ENCODE assay signal across 16 mouse cellular contexts in the genomic region with DNA sequence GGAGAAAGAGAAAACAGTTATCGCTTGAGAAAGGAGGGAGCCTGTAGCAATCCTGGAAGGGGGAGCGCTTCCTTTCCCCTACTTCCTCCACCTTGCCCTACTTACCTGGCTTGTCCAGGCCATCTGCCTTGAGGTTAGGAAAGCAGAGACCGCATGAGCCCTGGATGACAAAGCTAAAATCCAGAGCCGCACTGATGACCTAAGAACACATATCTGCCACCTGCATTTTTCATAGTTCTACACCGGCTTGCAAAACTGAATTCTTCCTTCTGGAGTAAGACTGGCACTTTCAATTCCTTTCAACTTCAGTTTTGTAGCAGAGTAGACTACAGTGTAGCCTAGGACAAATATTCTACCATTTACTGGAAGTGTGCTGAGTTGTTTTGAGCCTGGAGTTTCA. TPM values are rescaled to one million over a fixed set of nuclear protein-coding genes. Genes with fewer than 3 reads are reported as not detected.
DNase-seq lines count a peak whose midpoint lies in the region; ATAC-seq and TF ChIP-seq lines count a peak whose summit lies in the region.
"Had no signal": no experiment of that assay in that cellular context is flagged by ENCODE, and none has a peak within 500 bp of the region (broad histone marks: within the 10 kb centered on the region; RNA-seq: fewer than 3 reads in every experiment).

No protein-coding gene starts in this region.

- no peak overlapping the region for H3K9ac ChIP-seq in hindbrain, embryonic 13.5 days
- H3K9ac ChIP-seq in hindbrain, postnatal 0 days (replicated peaks; ENCODE audit: low read length), result no peak overlapping the region
- H3K9ac ChIP-seq in limb, embryonic 15.5 days, result no peak overlapping the region

- peak overlapping the region; percentile 89; the same call in 1 of the 2 replicates for H3K4me2 ChIP-seq in hindbrain, embryonic 13.5 days
- no peak overlapping the region for H3K4me2 ChIP-seq in hindbrain, postnatal 0 days (ENCODE audit: low read depth, low read length)
- H3K4me2 ChIP-seq in limb, embryonic 15.5 days, result no peak overlapping the region

- no peak overlapping the region for H3K4me3 ChIP-seq in hindbrain, embryonic 13.5 days
- H3K4me3 ChIP-seq in hindbrain, postnatal 0 days (ENCODE audit: low read length), result no peak overlapping the region
- H3K4me3 ChIP-seq in E14TG2a.4 (replicated peaks; ENCODE audit: low read length), result peak overlapping the region; percentile 98
- no peak overlapping the region for H3K4me3 ChIP-seq in bone marrow, adult 2 months (replicated peaks; ENCODE audit: control insufficient read depth, low read depth, low read length)
- H3K4me3 ChIP-seq in limb, embryonic 15.5 days, result peak overlapping the region; percentile 91; the same call in 1 of the 2 replicates
- no peak overlapping the region for H3K4me3 ChIP-seq in cerebellum, adult 2 months (replicated peaks; ENCODE audit: insufficient read depth, low read depth, low read length)

- no peak for ATAC-seq in hindbrain, embryonic 13.5 days (ENCODE audit: low FRiP score)
- no peak for ATAC-seq in hindbrain, postnatal 0 days
- no peak for ATAC-seq in limb, embryonic 15.5 days (ENCODE audit: insufficient number of reproducible peaks, low FRiP score, low TSS enrichment, low read depth)

- no peak overlapping the region for H3K27ac ChIP-seq in hindbrain, embryonic 13.5 days
- H3K27ac ChIP-seq in hindbrain, postnatal 0 days, result no peak overlapping the region
- H3K27ac ChIP-seq in bone marrow, adult 2 months (ENCODE audit: control insufficient read depth, insufficient read depth, low read depth, low read length, poor library complexity), result peak overlapping the region; percentile 9; the same call in 1 of the 2 replicates
- no peak overlapping the region for H3K27ac ChIP-seq in limb, embryonic 15.5 days
- no peak overlapping the region for H3K27ac ChIP-seq in cerebellum, adult 2 months (ENCODE audit: insufficient read depth, low read length)

- no peaks in the 10 kb centered on the region for H3K9me3 ChIP-seq in hindbrain, embryonic 13.5 days
- no peaks in the 10 kb centered on the region for H3K9me3 ChIP-seq in hindbrain, postnatal 0 days (ENCODE audit: low read length)
- H3K9me3 ChIP-seq in E14TG2a.4 (ENCODE audit: low read length), result no peaks in the 10 kb centered on the region
- H3K9me3 ChIP-seq in limb, embryonic 15.5 days, result no peaks in the 10 kb centered on the region
- H3K9me3 ChIP-seq: megakaryocyte, embryonic 14.5 days had no signal

- 87% methylated on average over 5 of the region's 5 CpGs for WGBS in hindbrain, embryonic 13.5 days
- WGBS in hindbrain, postnatal 0 days, result 91% methylated on average over 5 of the region's 5 CpGs
- 33% methylated on average over 5 of the region's 5 CpGs for WGBS in bone marrow, adult 2 months
- WGBS in limb, embryonic 15.5 days, result 78% methylated on average over 5 of the region's 5 CpGs
- 90% methylated on average over 5 of the region's 5 CpGs for WGBS in cerebellum, adult 2 months

- peaks cover 9% of the 10 kb centered on the region for H3K36me3 ChIP-seq in hindbrain, embryonic 13.5 days
- peaks cover 7% of the 10 kb centered on the region for H3K36me3 ChIP-seq in hindbrain, postnatal 0 days (ENCODE audit: insufficient read depth, low read length)
- peaks cover 25% of the 10 kb centered on the region for H3K36me3 ChIP-seq in E14TG2a.4 (ENCODE audit: insufficient read depth, low read length)
- H3K36me3 ChIP-seq in limb, embryonic 15.5 days, result peaks cover 17% of the 10 kb centered on the region

- H3K4me1 ChIP-seq in hindbrain, embryonic 13.5 days (replicated peaks), result peaks cover 36% of the 10 kb centered on the region
- H3K4me1 ChIP-seq in hindbrain, postnatal 0 days (ENCODE audit: insufficient read depth, low read length), result peaks cover 14% of the 10 kb centered on the region; the same call in 1 of the 2 replicates
- peaks cover 68% of the 10 kb centered on the region for H3K4me1 ChIP-seq in E14TG2a.4 (replicated peaks; ENCODE audit: low read depth, low read length)
- H3K4me1 ChIP-seq in bone marrow, adult 2 months (ENCODE audit: control insufficient read depth, insufficient read depth, low read length), result peaks cover 3% of the 10 kb centered on the region; the same call in 1 of the 2 replicates
- peaks cover 28% of the 10 kb centered on the region for H3K4me1 ChIP-seq in limb, embryonic 15.5 days
- no peaks in the 10 kb centered on the region; the same call in none of the 2 replicates for H3K4me1 ChIP-seq in cerebellum, adult 2 months (ENCODE audit: control insufficient read depth, insufficient read depth, low read length)

- no peak for TF ChIP-seq CTCF in hindbrain, postnatal 0 days (IDR thresholded peaks at IDR 0.05; ENCODE audit: low read depth)
- TF ChIP-seq CTCF in E14TG2a.4 (conservative IDR thresholded peaks at IDR 0.05; ENCODE audit: low read length), result no peak
- no peak for TF ChIP-seq CTCF in bone marrow, adult 2 months (IDR thresholded peaks at IDR 0.05; ENCODE audit: control insufficient read depth, insufficient read depth, low read length)
- no peak for TF ChIP-seq CTCF in cerebellum, adult 2 months (IDR thresholded peaks at IDR 0.05; ENCODE audit: borderline replicate concordance, insufficient read depth, low read depth, low read length)

- H3K27me3 ChIP-seq in hindbrain, embryonic 13.5 days, result 0 out of 2 replicates have a peak, but pooled peaks cover 2% of the 10 kb centered on the region
- H3K27me3 ChIP-seq in hindbrain, postnatal 0 days (ENCODE audit: insufficient read depth, low read length), result no peaks in the 10 kb centered on the region
- no peaks in the 10 kb centered on the region for H3K27me3 ChIP-seq in E14TG2a.4 (ENCODE audit: insufficient read depth, low read length)
- no peaks in the 10 kb centered on the region for H3K27me3 ChIP-seq in limb, embryonic 15.5 days
- H3K27me3 ChIP-seq in cerebellum, adult 2 months (ENCODE audit: control insufficient read depth, insufficient read depth, low read length), result no peaks in the 10 kb centered on the region
- H3K27me3 ChIP-seq: megakaryocyte, embryonic 14.5 days had no signal

- no peak for DNase-seq in hindbrain, postnatal 0 days (ENCODE audit: low spot score)
- DNase-seq in cerebellum, adult 2 months, result no peak
- DNase-seq in gastrocnemius, postnatal 25 days, result no peak
- no peak for DNase-seq in thymus, adult 18-20 months
- DNase-seq: cerebellum, adult 9-11 months; kidney, postnatal 10 days had no signal

- no peak for TF ChIP-seq POLR2A in bone marrow, adult 2 months (IDR thresholded peaks at IDR 0.05; ENCODE audit: borderline replicate concordance, control insufficient read depth, low read depth, low read length)
- TF ChIP-seq POLR2A in cerebellum, adult 2 months (IDR thresholded peaks at IDR 0.05; ENCODE audit: borderline replicate concordance, insufficient read depth, low read length), result no peak

RNA-seq across cellular contexts. Expression of gene Trim27, which starts 0.9 kb away (rescaled TPM):
- 82.6 and 82.9 TPM in 2 replicates for polyA plus RNA-seq in hindbrain, embryonic 13.5 days (2015; fragmentation: Nextera tagmentation; extraction: Ambion mirVana)
- total RNA-seq in hindbrain, postnatal 0 days (2014; rRNA removed), result 84.9 and 107 TPM in 2 replicates
- polyA plus RNA-seq in hindbrain, postnatal 0 days (2015; fragmentation: Nextera tagmentation; extraction: Ambion mirVana), result 68.3 and 69.1 TPM in 2 replicates
- polyA plus RNA-seq in bone marrow, adult 2 months (2011; ENCODE audit: insufficient read depth, insufficient read length, low replicate concordance, missing spikeins), result 41.4 and 45.6 TPM in 2 replicates
- polyA plus RNA-seq in limb, embryonic 15.5 days (2015; fragmentation: Nextera tagmentation; extraction: Ambion mirVana), result 106 and 121 TPM in 2 replicates
- 27.0 and 28.9 TPM in 2 replicates for polyA plus RNA-seq in cerebellum, adult 2 months (2012; rRNA removed)
- 10 to 100 TPM; 20.6 to 24.7 TPM for total RNA-seq in gastrocnemius, postnatal 25 days (2021)

RNA-seq across cellular contexts. Expression of gene Olfr1368, which starts 32.7 kb away (rescaled TPM):
- not detected in 2 replicates for polyA plus RNA-seq in hindbrain, embryonic 13.5 days (2015; fragmentation: Nextera tagmentation; extraction: Ambion mirVana)
- total RNA-seq in hindbrain, postnatal 0 days (2014; rRNA removed), result not detected in 2 replicates
- polyA plus RNA-seq in hindbrain, postnatal 0 days (2015; fragmentation: Nextera tagmentation; extraction: Ambion mirVana), result not detected in 2 replicates
- polyA plus RNA-seq in bone marrow, adult 2 months (2011; ENCODE audit: insufficient read depth, insufficient read length, low replicate concordance, missing spikeins), result not detected in 2 replicates
- not detected in 2 replicates for polyA plus RNA-seq in limb, embryonic 15.5 days (2015; fragmentation: Nextera tagmentation; extraction: Ambion mirVana)
- not detected in 2 replicates for polyA plus RNA-seq in cerebellum, adult 2 months (2012; rRNA removed)
- total RNA-seq in gastrocnemius, postnatal 25 days (2021), result not detected
- total RNA-seq: adrenal gland, adult 18-20 months; left cerebral cortex, postnatal 10 days had no signal
- polyA plus RNA-seq: erythroblast, embryonic 14.5 days; gonadal fat pad, adult 2 months; spleen, adult 2 months had no signal

RNA-seq across cellular contexts. Expression of gene Olfr263, which starts 48.9 kb away (rescaled TPM):
- not detected in 2 replicates for polyA plus RNA-seq in hindbrain, embryonic 13.5 days (2015; fragmentation: Nextera tagmentation; extraction: Ambion mirVana)
- not detected in 2 replicates for total RNA-seq in hindbrain, postnatal 0 days (2014; rRNA removed)
- polyA plus RNA-seq in hindbrain, postnatal 0 days (2015; fragmentation: Nextera tagmentation; extraction: Ambion mirVana), result not detected in 2 replicates
- not detected in 2 replicates for polyA plus RNA-seq in bone marrow, adult 2 months (2011; ENCODE audit: insufficient read depth, insufficient read length, low replicate concordance, missing spikeins)
- not detected in 2 replicates for polyA plus RNA-seq in limb, embryonic 15.5 days (2015; fragmentation: Nextera tagmentation; extraction: Ambion mirVana)
- polyA plus RNA-seq in cerebellum, adult 2 months (2012; rRNA removed), result not detected in 2 replicates
- total RNA-seq in gastrocnemius, postnatal 25 days (2021), result not detected
- total RNA-seq: adrenal gland, adult 18-20 months; left cerebral cortex, postnatal 10 days had no signal
- polyA plus RNA-seq: erythroblast, embryonic 14.5 days; gonadal fat pad, adult 2 months; spleen, adult 2 months had no signal

Comparison
In these comparisons a context has a peak if more than half of its experiments do, and no peak if none do; other contexts are left out.
1. H3K4me3 ChIP-seq: peak in E14TG2a.4 (single experiment) and limb, embryonic 15.5 days (single experiment); none in hindbrain, embryonic 13.5 days (single experiment), hindbrain, postnatal 0 days (single experiment), bone marrow, adult 2 months (single experiment) and cerebellum, adult 2 months (single experiment).